Mouse (Mus musculus): Measurements from ENCODE around the gene Fbxl4.

DNA sequence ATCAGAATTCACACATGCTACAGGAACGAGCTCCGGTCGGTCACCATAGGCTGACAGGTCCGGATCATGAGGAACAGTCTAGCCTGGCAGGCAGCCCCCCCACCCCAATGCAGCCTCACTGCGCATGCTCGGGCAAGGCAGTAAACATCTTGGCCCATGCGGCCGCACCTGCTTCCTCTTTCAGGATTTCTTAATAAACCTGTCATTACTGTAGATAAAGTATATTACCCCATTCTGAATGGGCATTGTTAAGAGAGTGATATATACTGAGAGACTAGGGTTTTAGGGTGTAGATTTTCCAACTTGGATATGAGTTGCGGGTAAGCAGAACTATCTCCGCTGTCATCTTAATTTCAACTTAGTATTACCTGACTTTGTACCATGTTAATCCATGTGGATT is 45.6 kb downstream of the Fbxl4 start:
- TF ChIP-seq CTCF (IDR thresholded peaks at IDR 0.05; ENCODE audit: borderline replicate concordance, insufficient read depth, low read depth, low read length) (no peak), POLR2A (IDR thresholded peaks at IDR 0.05; ENCODE audit: borderline replicate concordance, insufficient read depth, low read length) (no peak)

Measured in cerebellum, adult 2 months (tissue).